Mouse (Mus musculus) urinary bladder, adult 18-20 months (tissue): Measurements from ENCODE around the gene Gatd1.
"Not testable (repeated sequence)": the region's sequence is repeated elsewhere in the genome, so short reads cannot be mapped to it uniquely, and the experiment has no call there.

Experiments used
- DNase-seq, 2 experiments: peaks; one replicate each; pipeline ENCODE4 v3.0.0; 2022; ENCODE audit warnings: low spot score in 2 of 2, mixed read lengths in 2 of 2

Gene Gatd1

GRCm38 (mm10) chr7:141413809-141414584 is at the start of gene Gatd1:
TSS of gene Gatd1 (minus strand) at chr7:141414136.
- DNase-seq, result peak; percentile 94 to 99

GRCm38 (mm10) chr7:141462333-141462821 is 48.4 kb upstream of the Gatd1 start:
- no peak for DNase-seq

GRCm38 (mm10) chr7:141461521-141462332 is 47.8 kb upstream of the Gatd1 start:
- no peak for DNase-seq

GRCm38 (mm10) chr7:141460391-141461113 is 46.6 kb upstream of the Gatd1 start, which contains the start of gene Cracr2b:
TSS of gene Cracr2b (plus strand) at chr7:141461094.
- DNase-seq, result no peak

GRCm38 (mm10) chr7:141460001-141460390 is 46.1 kb upstream of the Gatd1 start:
- DNase-seq, result no peak

GRCm38 (mm10) chr7:141459301-141459711 is 45.4 kb upstream of the Gatd1 start:
- DNase-seq, result no peak

GRCm38 (mm10) chr7:141458661-141459060 is 44.7 kb upstream of the Gatd1 start:
- no peak for DNase-seq

GRCm38 (mm10) chr7:141457986-141458660 is 44.2 kb upstream of the Gatd1 start:
- DNase-seq, result no peak

GRCm38 (mm10) chr7:141457236-141457635 is 43.3 kb upstream of the Gatd1 start:
- DNase-seq, result no peak

GRCm38 (mm10) chr7:141456739-141457138 is 42.8 kb upstream of the Gatd1 start:
- DNase-seq, result no peak

- DNase-seq, result peak; percentile 74 to 82
Observed at GRCm38 (mm10) chr7:141455610-141456314, 41.8 kb upstream of the Gatd1 start.

- peak; percentile 90 to 94 for DNase-seq
Observed at GRCm38 (mm10) chr7:141454967-141455551, 41.1 kb upstream of the Gatd1 start, which contains the start of gene Pnpla2. TSS of gene Pnpla2 (plus strand) at chr7:141455198.

- no peak for DNase-seq
Observed at GRCm38 (mm10) chr7:141453636-141454035, 39.7 kb upstream of the Gatd1 start.

GRCm38 (mm10) chr7:141451928-141452327 is 38.0 kb upstream of the Gatd1 start:
- no peak for DNase-seq

GRCm38 (mm10) chr7:141447110-141447991 is 33.4 kb upstream of the Gatd1 start, which contains the start of gene Rplp2:
TSS of gene Rplp2 (plus strand) at chr7:141447370.
- peak; percentile 90 to 92 for DNase-seq

GRCm38 (mm10) chr7:141446374-141446773 is 32.4 kb upstream of the Gatd1 start:
- not testable (repeated sequence) for DNase-seq

GRCm38 (mm10) chr7:141443828-141444237 is 29.9 kb upstream of the Gatd1 start, which contains the start of gene Pidd1:
TSS of gene Pidd1 (minus strand) at chr7:141444025.
- peak in 1 of 2 experiments; percentile 34 for DNase-seq

- peak in 1 of 2 experiments; percentile 13 for DNase-seq
Observed at GRCm38 (mm10) chr7:141443081-141443821, 29.3 kb upstream of the Gatd1 start.
